In the genomic region with DNA sequence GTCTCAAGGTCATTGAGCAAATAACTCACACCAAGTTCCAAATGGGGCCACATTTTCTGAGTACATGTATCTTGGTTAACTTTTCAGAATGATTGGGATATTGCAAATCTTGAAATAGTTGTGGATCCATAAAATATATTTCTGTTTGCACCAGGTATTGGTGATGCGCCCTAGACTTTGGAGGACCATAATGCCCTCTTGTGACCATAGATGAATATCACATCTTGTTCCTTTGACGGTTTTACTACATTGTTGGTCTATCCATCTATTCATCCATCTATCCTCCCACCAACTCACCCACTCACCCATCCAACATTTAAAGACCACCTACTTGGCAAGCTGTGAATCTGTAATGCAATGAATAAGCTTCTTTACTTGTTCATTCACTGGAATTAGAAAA, we compare ENCODE assay signal across 11 mouse cellular contexts.
DNase-seq lines count a peak whose midpoint lies in the region.
"Had no signal": no experiment of that assay in that cellular context is flagged by ENCODE, and none has a peak within 500 bp of the region (broad histone marks: within the 10 kb centered on the region; RNA-seq: fewer than 3 reads in every experiment).

No protein-coding gene starts in this region.

- DNase-seq in cerebellum, adult 9-10 months = peak; percentile 23
- DNase-seq in cerebellum, adult 8-10 months = no peak
- DNase-seq in kidney, adult 9 months = peak; percentile 15
- DNase-seq in kidney, adult 8-10 months = no peak
- DNase-seq in 3T3-L1 (ENCODE audit: low read depth, low spot score) = peak; percentile 40
- DNase-seq in adipocyte (ENCODE audit: low spot score) = peak; percentile 13
- no peak for DNase-seq in thymus, postnatal 36 days
- no peak for DNase-seq in adrenal gland, postnatal 4 days (ENCODE audit: low spot score in 2 of 2)
- DNase-seq: adrenal gland, postnatal 14 days; kidney, postnatal 10 days; thymus, adult 18-20 months had no signal

Comparison
In these comparisons a context has a peak if more than half of its experiments do, and no peak if none do; other contexts are left out.
1. DNase-seq: peak in cerebellum, adult 9-10 months (single experiment), kidney, adult 9 months (single experiment), 3T3-L1 (single experiment) and adipocyte (single experiment); none in cerebellum, adult 8-10 months (single experiment), kidney, adult 8-10 months (0 of 2), thymus, postnatal 36 days (0 of 2) and adrenal gland, postnatal 4 days (0 of 2).